Mouse (Mus musculus) ES-CJ7 (cell line): ENCODE measurements around the gene Tyms.

Experiments used
- DNase-seq: peaks from one replicate; pipeline ENCODE4 v3.0.0; 2011; ENCODE audit warnings: low read depth, low spot score

Tyms gene

DNA sequence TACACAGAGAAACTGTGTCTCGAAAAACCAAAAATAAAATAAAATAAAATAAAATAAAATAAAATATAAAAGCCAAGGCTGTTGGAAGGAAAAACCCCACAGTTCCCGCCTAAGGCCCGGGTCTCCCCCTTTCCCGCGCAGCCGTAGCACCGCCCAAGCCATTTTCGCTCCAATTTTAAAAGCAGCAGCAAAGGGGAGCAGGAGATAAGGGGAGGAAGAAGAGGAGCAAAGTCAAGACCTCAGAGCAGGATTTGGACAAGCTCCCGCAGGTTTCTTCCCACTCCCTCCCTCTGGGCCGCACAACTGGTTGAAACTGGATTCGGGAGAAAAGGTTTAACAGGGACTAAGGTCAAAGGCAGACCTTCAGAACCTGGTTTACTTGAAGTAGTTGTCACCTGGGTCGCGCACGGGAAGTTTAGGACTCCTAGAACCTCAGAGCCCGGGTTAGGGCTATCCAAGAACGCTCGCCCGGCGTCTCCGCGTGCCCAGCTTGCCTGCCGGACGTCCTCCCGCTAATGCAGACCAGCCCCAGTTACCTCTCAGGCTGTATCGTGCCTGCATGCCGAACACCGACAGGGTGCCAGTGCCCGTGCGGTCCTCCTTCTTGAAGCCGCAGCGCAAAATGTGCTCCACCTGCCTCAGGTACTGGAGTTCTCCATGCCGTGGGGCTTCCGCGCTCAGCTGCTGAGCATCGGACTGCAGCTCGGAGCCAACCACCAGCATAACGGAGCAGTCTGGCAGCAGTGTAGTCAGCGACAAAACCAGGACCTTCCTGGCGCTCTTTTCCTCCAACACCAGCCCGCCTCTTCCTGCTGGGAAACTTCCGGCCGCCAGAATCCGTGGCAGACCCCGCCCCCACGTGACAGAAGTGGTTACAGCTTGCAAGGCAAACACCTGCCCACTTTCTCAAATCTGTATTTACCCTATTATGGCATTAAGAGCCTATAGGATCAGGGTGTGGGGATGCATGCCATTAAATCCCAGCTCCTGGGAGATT lies at the start of gene Tyms:
Gene Tyms (minus strand): TSS at position 793 of the 997 bp plus-strand sequence.
- DNase-seq = peak; percentile 88

- no peak for DNase-seq
Observed at GRCm38 (mm10) chr5:30122481-30122880, 49.1 kb upstream of the Tyms start.

- DNase-seq = no peak
Observed at GRCm38 (mm10) chr5:30120106-30120505, 46.7 kb upstream of the Tyms start.

DNA sequence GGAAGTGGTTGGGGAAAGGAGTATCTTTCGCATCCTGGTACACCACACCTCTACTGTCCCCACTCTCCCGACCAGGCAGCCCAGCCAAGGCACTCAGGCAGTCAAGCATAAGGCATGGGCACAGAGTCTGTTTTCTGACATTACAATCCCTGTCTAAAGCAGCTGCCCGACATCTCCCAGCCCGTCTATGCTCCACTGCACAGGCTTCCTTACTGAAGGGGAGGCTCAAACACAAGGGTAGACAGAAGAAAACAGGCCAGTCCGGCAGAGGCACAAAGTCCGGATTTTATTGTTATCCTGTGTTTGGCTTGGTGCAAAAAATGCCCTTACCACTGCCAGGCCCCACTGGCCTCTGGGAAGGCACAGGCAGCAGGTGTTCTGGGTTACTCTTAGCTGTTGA lies 45.7 kb upstream of the Tyms start:
- DNase-seq = no peak

GRCm38 (mm10) chr5:30118018-30118417 lies 44.6 kb upstream of the Tyms start:
- no peak for DNase-seq

- DNase-seq = peak; percentile 52
Observed at GRCm38 (mm10) chr5:30115718-30116117, 42.3 kb upstream of the Tyms start.

- peak; percentile 44 for DNase-seq
Observed at GRCm38 (mm10) chr5:30114761-30115140, 41.3 kb upstream of the Tyms start.

DNA sequence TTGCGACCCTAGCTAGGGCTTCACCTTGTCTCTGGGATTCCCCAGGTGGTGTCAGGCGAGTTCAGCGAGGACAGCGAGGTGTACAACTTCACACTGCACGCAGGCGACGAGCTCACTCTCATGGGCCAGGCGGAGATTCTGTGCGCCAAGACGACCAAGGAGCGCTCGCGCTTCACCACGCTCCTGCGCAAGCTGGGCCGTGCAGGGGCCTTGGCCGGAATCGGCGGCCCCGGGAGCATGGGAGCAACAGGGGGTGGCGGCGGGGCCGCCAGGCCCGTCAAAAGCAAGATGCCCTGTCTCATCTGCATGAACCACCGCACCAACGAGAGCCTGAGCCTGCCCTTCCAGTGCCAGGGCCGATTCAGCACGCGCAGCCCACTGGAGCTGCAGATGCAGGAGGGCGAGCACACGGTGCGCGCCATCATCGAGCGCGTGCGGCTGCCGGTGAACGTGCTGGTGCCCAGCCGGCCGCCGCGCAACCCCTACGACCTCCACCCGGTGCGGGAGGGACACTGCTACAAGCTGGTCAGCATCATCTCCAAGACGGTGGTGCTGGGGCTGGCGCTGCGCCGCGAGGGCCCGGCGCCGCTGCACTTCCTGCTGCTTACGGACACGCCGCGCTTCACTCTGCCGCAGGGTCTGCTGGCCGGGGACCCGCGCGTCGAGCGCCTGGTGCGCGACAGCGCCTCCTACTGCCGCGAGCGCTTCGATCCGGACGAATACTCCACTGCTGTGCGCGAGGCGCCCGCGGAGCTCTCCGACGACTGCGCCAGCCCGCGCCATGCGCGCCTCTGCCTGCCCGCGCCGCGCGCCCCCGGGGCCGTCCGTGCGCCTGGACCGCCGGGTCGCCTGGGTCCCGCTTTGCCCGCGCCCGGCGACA lies 40.7 kb upstream of the Tyms start:
- peak; percentile 85 for DNase-seq

DNA sequence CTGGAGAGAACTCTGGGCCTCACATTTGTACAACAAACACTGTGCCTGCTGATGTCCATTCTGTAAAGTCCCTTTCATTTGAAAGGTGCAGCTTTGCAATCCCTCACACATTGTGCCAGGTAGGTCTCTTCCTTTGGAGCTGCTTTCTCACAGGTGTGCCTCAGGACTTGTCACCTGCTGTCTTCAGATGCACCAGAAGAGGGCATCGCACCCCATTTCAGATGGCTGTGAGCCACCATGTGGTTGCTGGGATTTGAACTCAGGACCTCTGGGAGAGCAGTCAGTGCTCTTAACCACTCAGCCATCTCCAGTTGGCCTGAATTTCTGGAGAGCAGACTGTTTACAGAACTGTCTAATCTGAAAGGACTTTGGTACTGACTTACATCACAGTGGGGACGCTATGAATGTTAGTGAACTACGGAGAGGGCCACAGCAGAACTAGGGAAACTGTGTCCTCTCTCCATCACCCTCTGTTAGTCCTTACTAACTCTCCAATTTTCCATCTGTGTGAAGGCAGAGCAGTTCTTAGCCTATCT lies 39.2 kb upstream of the Tyms start:
- peak; percentile 36 for DNase-seq

DNA sequence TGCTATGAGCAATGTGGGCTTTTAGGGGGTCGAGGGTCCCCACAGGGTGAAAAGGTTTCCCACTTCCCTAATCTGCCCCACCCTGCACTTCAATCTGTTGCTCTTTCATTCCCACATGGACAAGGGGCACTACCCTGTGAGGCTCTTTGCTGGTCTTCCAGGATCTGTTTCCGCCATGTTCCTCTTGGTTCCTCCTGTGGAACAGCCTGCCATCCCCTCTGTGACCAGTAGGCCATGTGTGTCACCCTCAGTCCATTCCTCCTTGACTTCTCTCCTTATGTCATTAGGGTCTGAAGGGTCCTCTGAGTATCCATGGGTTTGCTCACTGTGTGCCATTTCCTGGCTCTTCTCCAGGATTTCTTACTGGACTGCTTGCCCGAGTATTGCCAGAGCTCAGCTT lies 38.4 kb upstream of the Tyms start:
- peak; percentile 53 for DNase-seq

DNA sequence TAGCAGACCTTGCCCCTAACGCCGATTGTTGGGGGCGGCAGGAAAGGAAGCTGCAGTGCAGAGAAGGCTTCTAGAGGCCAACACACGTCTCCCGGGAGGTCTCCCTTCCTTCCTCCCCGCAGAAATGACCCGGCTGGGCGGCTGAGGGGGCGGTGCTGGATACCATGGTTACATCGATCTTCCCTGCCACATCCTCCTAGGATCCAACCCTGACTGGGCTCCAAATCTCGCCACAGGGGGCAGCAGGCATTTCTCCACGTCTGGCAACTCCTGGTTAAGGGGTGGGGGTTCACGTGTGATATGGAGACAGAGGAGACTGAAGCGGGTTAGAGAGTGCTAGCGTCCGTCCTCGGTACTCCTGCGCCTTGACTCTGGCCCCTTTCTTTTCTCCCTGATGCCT lies 37.7 kb upstream of the Tyms start:
- DNase-seq = peak; percentile 86

GRCm38 (mm10) chr5:30110371-30111060 lies 37.1 kb upstream of the Tyms start:
- no peak for DNase-seq

DNA sequence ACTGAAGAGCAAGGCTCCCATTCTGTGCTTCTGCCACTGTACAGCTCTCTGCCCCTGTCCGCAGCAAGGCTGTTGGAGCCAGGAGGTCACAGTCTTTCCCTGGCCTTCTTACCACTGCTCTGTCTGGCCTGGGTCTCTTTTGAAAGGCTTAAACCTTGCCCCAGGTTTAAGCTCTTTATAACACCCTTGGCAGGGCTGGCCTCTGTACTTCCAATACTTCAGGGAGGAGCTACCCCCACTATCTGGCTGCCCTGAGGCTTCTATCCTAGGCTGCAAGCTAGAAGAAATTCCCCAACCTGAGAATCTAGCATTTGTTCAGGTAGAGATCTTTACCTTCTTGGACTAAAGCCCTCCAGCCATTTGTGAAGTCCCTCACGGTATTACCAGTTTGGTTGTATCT lies 36.5 kb upstream of the Tyms start:
- no peak for DNase-seq

DNA sequence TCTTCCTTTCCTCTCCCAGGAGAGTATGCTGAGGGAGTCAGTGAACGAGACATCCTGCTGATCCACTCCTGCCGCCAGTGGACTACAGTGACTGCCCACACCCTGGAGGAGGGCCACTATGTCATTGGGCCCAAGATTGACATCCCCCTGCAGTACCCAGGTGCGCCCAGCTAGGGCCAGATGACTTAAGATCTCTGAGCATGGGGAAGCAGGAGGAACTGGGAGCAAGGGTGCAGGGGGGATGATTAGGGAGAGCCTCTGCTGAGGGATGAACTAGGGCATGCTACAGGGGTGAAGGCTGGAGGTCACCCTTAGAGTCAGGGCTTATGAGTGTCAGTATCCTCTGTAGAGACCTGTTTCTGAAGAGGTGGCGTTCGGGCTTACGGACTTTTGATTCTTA lies 34.8 kb upstream of the Tyms start:
- DNase-seq = no peak

DNA sequence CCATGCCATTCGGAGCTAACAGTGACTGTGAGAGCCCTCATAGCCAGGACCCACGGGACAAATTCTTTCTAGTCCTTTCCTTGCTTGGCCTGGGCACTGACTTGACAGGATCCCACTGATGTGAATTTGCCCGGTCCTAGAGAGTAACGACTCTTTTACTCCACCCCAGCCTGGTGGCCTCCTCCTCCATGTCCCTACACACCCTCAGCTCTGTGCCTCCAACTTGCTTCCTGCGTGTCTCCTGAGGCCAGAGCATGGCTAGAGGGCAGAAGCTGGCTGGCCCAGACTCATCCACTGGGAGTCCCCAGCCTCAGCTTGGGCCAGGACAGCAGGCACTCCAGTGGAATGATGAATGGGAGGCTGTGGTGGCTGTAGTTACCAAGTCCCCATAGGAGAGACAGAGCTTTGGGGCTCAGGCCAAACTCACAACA lies 34.2 kb upstream of the Tyms start:
- DNase-seq = no peak

DNA sequence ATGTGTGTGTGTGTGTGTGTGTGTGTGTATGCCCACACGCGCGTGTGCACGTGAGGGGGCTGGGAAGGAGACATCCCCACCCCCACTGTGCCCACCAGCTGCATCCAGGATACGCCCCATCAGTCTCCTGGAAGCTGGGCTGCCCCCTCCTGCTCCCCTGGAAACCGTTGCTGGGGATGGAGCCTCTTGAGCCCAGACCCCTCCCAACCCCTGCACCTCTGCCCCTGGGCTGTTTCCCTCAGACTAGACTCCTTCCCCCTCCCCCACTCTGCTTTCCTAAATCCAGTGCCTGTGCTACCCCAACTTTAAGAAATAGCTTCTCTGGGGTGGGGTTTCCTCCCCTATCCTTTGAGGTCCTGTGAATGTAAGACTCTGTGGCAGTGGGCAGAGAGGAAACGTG lies 33.8 kb upstream of the Tyms start:
- DNase-seq = peak; percentile 43

- no peak for DNase-seq
Observed at GRCm38 (mm10) chr5:30106756-30107155, 33.3 kb upstream of the Tyms start.

DNA sequence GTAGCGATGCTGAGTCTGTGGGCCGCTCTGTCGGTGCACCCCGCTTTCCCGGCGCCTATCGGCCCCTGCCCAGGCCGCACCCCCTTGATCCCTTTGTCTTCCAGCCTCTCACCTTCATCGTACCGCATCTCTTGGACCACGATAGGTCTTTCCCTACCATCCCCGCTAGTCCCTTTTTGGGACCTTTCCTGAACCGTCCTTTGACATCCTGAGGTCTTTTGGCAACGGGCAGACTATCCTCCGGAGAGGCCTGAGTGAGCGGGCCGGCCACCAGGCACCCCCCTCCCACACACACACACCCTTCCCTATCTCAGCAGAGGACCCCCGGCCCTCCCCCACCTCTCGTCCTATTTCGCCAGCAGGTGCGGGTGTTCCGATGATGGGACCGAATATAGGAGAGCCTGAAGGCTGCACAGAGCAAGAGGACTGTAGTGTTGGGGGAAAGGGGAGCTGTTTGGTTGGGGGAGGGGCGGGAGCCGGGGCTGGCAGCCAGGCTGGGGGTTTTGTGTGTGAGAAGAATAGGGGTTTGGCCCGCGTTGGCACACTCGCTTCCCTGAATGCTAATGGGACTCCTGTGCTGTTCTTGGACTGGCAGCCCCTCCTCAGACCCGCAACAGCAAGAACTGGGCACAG lies 32.4 kb upstream of the Tyms start, which contains the start of gene 3110082J24Rik:
Gene 3110082J24Rik (minus strand): TSS at position 419 of the 633 bp plus-strand sequence.
- no peak for DNase-seq

- peak; percentile 66 for DNase-seq
Observed at GRCm38 (mm10) chr5:30104841-30105667, 31.6 kb upstream of the Tyms start, which contains the start of gene Garem2. Gene Garem2, plus strand, starts transcription at chr5:30105161.

GRCm38 (mm10) chr5:30104339-30104738 lies 30.9 kb upstream of the Tyms start:
- DNase-seq = peak; percentile 87
